ENCODE assay signal across 9 mouse cellular contexts in genomic region chr1:83076190-83076917, GRCm38 (mm10). TPM values are rescaled to one million over a fixed set of nuclear protein-coding genes. Genes with fewer than 3 reads are reported as not detected.
DNase-seq lines count a peak whose midpoint lies in the region; ATAC-seq and TF ChIP-seq lines count a peak whose summit lies in the region.
"Had no signal": no experiment of that assay in that cellular context is flagged by ENCODE, and none has a peak within 500 bp of the region (broad histone marks: within the 10 kb centered on the region; RNA-seq: fewer than 3 reads in every experiment).

No protein-coding gene starts in this region.

- no peaks in the 10 kb centered on the region for H3K4me1 ChIP-seq in G1E (ENCODE audit: insufficient read depth, low read depth, low read length)
- H3K4me1 ChIP-seq in embryonic facial prominence, embryonic 11.5 days (ENCODE audit: control insufficient read depth, insufficient read depth, low read length), result no peaks in the 10 kb centered on the region
- H3K4me1 ChIP-seq in hindbrain, embryonic 15.5 days (replicated peaks), result no peaks in the 10 kb centered on the region
- no peaks in the 10 kb centered on the region for H3K4me1 ChIP-seq in midbrain, embryonic 14.5 days (ENCODE audit: control insufficient read depth, insufficient read depth, low read length)
- H3K4me1 ChIP-seq: liver, embryonic 15.5 days had no signal

- no peak overlapping the region for H3K9ac ChIP-seq in embryonic facial prominence, embryonic 11.5 days (replicated peaks; ENCODE audit: low read length)
- no peak overlapping the region for H3K9ac ChIP-seq in hindbrain, embryonic 15.5 days
- 0 out of 2 replicates have a peak overlapping the region, but pooled peaks have one; percentile 12 for H3K9ac ChIP-seq in midbrain, embryonic 14.5 days (replicated peaks; ENCODE audit: low read length)
- H3K9ac ChIP-seq: liver, embryonic 15.5 days had no signal

- ATAC-seq in G1E (ENCODE audit: extremely low read depth, insufficient number of reproducible peaks, low FRiP score, poor library complexity, severe bottlenecking), result peak; percentile 45; the same call in 1 of the 2 replicates
- ATAC-seq in embryonic facial prominence, embryonic 11.5 days (replicated peaks; ENCODE audit: insufficient number of reproducible peaks, low FRiP score, low TSS enrichment, low read depth), result peak; percentile 78; the same call in 1 of the 2 replicates
- ATAC-seq in hindbrain, embryonic 15.5 days (ENCODE audit: low FRiP score, low read depth), result peak; percentile 93
- peak; percentile 88 for ATAC-seq in midbrain, embryonic 14.5 days (ENCODE audit: low FRiP score, low TSS enrichment)

- intact Hi-C loops in left cerebral cortex, postnatal 25 days (cut with DNase I), result loop anchor here (5.0 kb wide), 1 partner anchor 284 kb away; no protein-coding TSS in a partner anchor

- H3K4me2 ChIP-seq in embryonic facial prominence, embryonic 11.5 days (ENCODE audit: low read depth, low read length), result no peak overlapping the region
- peak overlapping the region; percentile 47 for H3K4me2 ChIP-seq in hindbrain, embryonic 15.5 days
- H3K4me2 ChIP-seq in midbrain, embryonic 14.5 days (ENCODE audit: low read length), result peak overlapping the region; percentile 44
- H3K4me2 ChIP-seq: liver, embryonic 15.5 days had no signal

- 46% methylated on average over 11 of the region's 11 CpGs for WGBS in embryonic facial prominence, embryonic 11.5 days
- WGBS in hindbrain, embryonic 15.5 days, result 45% methylated on average over 11 of the region's 11 CpGs
- 46% methylated on average over 11 of the region's 11 CpGs for WGBS in midbrain, embryonic 14.5 days

- no peaks in the 10 kb centered on the region for H3K36me3 ChIP-seq in G1E (replicated peaks)
- no peaks in the 10 kb centered on the region for H3K36me3 ChIP-seq in embryonic facial prominence, embryonic 11.5 days (replicated peaks; ENCODE audit: control insufficient read depth, insufficient read depth, low read depth, low read length)
- no peaks in the 10 kb centered on the region for H3K36me3 ChIP-seq in hindbrain, embryonic 15.5 days
- no peaks in the 10 kb centered on the region for H3K36me3 ChIP-seq in midbrain, embryonic 14.5 days (ENCODE audit: control insufficient read depth, insufficient read depth, low read length)
- H3K36me3 ChIP-seq: liver, embryonic 15.5 days had no signal

- no peak overlapping the region for H3K4me3 ChIP-seq in G1E (ENCODE audit: low read depth, low read length)
- H3K4me3 ChIP-seq in embryonic facial prominence, embryonic 11.5 days (ENCODE audit: low read depth, low read length), result no peak overlapping the region
- H3K4me3 ChIP-seq in hindbrain, embryonic 15.5 days, result peak overlapping the region; percentile 27
- H3K4me3 ChIP-seq in midbrain, embryonic 14.5 days (replicated peaks; ENCODE audit: low read depth, low read length), result peak overlapping the region; percentile 17; the same call in 1 of the 2 replicates
- H3K4me3 ChIP-seq: liver, embryonic 15.5 days had no signal

- no peaks in the 10 kb centered on the region for H3K9me3 ChIP-seq in G1E (replicated peaks)
- no peaks in the 10 kb centered on the region for H3K9me3 ChIP-seq in embryonic facial prominence, embryonic 11.5 days (replicated peaks; ENCODE audit: control insufficient read depth, low read length)
- H3K9me3 ChIP-seq in hindbrain, embryonic 15.5 days, result no peaks in the 10 kb centered on the region
- no peaks in the 10 kb centered on the region for H3K9me3 ChIP-seq in midbrain, embryonic 14.5 days (ENCODE audit: control insufficient read depth, low read length)
- H3K9me3 ChIP-seq: liver, embryonic 15.5 days had no signal

- peaks cover 2% of the 10 kb centered on the region for H3K27me3 ChIP-seq in G1E (ENCODE audit: insufficient read depth, low read length)
- no peaks in the 10 kb centered on the region for H3K27me3 ChIP-seq in embryonic facial prominence, embryonic 11.5 days (ENCODE audit: control insufficient read depth, insufficient read depth, low read length)
- H3K27me3 ChIP-seq in hindbrain, embryonic 15.5 days, result no peaks in the 10 kb centered on the region
- H3K27me3 ChIP-seq in midbrain, embryonic 14.5 days (ENCODE audit: control insufficient read depth, insufficient read depth, low read length), result no peaks in the 10 kb centered on the region
- H3K27me3 ChIP-seq: liver, embryonic 15.5 days had no signal

- TF ChIP-seq CTCF in G1E (IDR thresholded peaks at IDR 0.05; ENCODE audit: low read depth, low read length), result peak; percentile 93

- DNase-seq in cerebellum, adult 9-10 months, result peak; percentile 10
- DNase-seq in cerebellum, adult 9-11 months, result no peak
- DNase-seq in G1E (ENCODE audit: low spot score), result peak; percentile 30
- peak; percentile 79 for DNase-seq in embryonic facial prominence, embryonic 11.5 days (ENCODE audit: low spot score)
- DNase-seq in left cerebral cortex, postnatal 25 days (ENCODE audit: low spot score in 2 of 2), result peak; percentile 47 to 55
- peak; percentile 88 for DNase-seq in midbrain, embryonic 14.5 days
- no peak for DNase-seq in urinary bladder, postnatal 10 days (ENCODE audit: low spot score)

- H3K27ac ChIP-seq in embryonic facial prominence, embryonic 11.5 days (replicated peaks; ENCODE audit: low read depth, low read length), result no peak overlapping the region
- no peak overlapping the region for H3K27ac ChIP-seq in hindbrain, embryonic 15.5 days (replicated peaks)
- H3K27ac ChIP-seq in midbrain, embryonic 14.5 days (replicated peaks; ENCODE audit: low read depth, low read length), result no peak overlapping the region
- H3K27ac ChIP-seq: liver, embryonic 15.5 days had no signal

RNA-seq across cellular contexts. Expression of gene Krtap28-13, which starts 15.6 kb away (rescaled TPM):
- not detected in 2 replicates for total RNA-seq in G1E (2014; fragmentation: Nextera tagmentation)
- total RNA-seq in G1E (2017), result 0.33 TPM in 1 of 2 replicates, not detected in the other
- polyA plus RNA-seq in G1E (2012), result not detected in 2 replicates
- not detected in 2 replicates for polyA plus RNA-seq in embryonic facial prominence, embryonic 11.5 days (2014; fragmentation: Nextera tagmentation; extraction: Ambion mirVana)
- polyA plus RNA-seq in hindbrain, embryonic 15.5 days (2015; fragmentation: Nextera tagmentation; extraction: Ambion mirVana), result not detected in 2 replicates
- not detected for total RNA-seq in left cerebral cortex, postnatal 25 days (2021)
- not detected in 2 replicates for polyA plus RNA-seq in midbrain, embryonic 14.5 days (2014; fragmentation: Nextera tagmentation; extraction: Ambion mirVana)
- polyA plus RNA-seq: liver, embryonic 15.5 days had no signal

RNA-seq across cellular contexts. Expression of gene A030005K14Rik, which starts 17.2 kb away (rescaled TPM):
- total RNA-seq in G1E (2014; fragmentation: Nextera tagmentation), result not detected in 2 replicates
- total RNA-seq in G1E (2017), result not detected in 2 replicates
- not detected in 2 replicates for polyA plus RNA-seq in G1E (2012)
- polyA plus RNA-seq in embryonic facial prominence, embryonic 11.5 days (2014; fragmentation: Nextera tagmentation; extraction: Ambion mirVana), result not detected in 2 replicates
- not detected in 2 replicates for polyA plus RNA-seq in hindbrain, embryonic 15.5 days (2015; fragmentation: Nextera tagmentation; extraction: Ambion mirVana)
- total RNA-seq in left cerebral cortex, postnatal 25 days (2021), result not detected
- polyA plus RNA-seq in midbrain, embryonic 14.5 days (2014; fragmentation: Nextera tagmentation; extraction: Ambion mirVana), result not detected in 2 replicates
- polyA plus RNA-seq: liver, embryonic 15.5 days had no signal

RNA-seq across cellular contexts. Expression of gene Gm47969, which starts 31.6 kb away (rescaled TPM):
- total RNA-seq in G1E (2014; fragmentation: Nextera tagmentation) (not detected in 2 replicates), G1E (2017) (0.16 TPM in 1 of 2 replicates, not detected in the other)
- polyA plus RNA-seq in G1E (2012), result not detected in 2 replicates
- polyA plus RNA-seq in embryonic facial prominence, embryonic 11.5 days (2014; fragmentation: Nextera tagmentation; extraction: Ambion mirVana), result not detected in 2 replicates
- polyA plus RNA-seq in hindbrain, embryonic 15.5 days (2015; fragmentation: Nextera tagmentation; extraction: Ambion mirVana), result not detected in 2 replicates
- total RNA-seq in left cerebral cortex, postnatal 25 days (2021), result not detected
- not detected in 2 replicates for polyA plus RNA-seq in midbrain, embryonic 14.5 days (2014; fragmentation: Nextera tagmentation; extraction: Ambion mirVana)
- polyA plus RNA-seq: liver, embryonic 15.5 days had no signal

RNA-seq across cellular contexts. Expression of gene Krtap28-10, which starts 34.1 kb away (rescaled TPM):
- total RNA-seq in G1E (2014; fragmentation: Nextera tagmentation) (not detected in 2 replicates), G1E (2017) (0.23 TPM in 1 of 2 replicates, not detected in the other)
- polyA plus RNA-seq in G1E (2012), result not detected in 2 replicates
- polyA plus RNA-seq in embryonic facial prominence, embryonic 11.5 days (2014; fragmentation: Nextera tagmentation; extraction: Ambion mirVana), result not detected in 2 replicates
- not detected in 2 replicates for polyA plus RNA-seq in hindbrain, embryonic 15.5 days (2015; fragmentation: Nextera tagmentation; extraction: Ambion mirVana)
- total RNA-seq in left cerebral cortex, postnatal 25 days (2021), result not detected
- polyA plus RNA-seq in midbrain, embryonic 14.5 days (2014; fragmentation: Nextera tagmentation; extraction: Ambion mirVana), result not detected in 2 replicates
- polyA plus RNA-seq: liver, embryonic 15.5 days had no signal

RNA-seq across cellular contexts. Expression of gene Slc19a3, which starts 38.1 kb away (rescaled TPM):
- total RNA-seq in G1E (2014; fragmentation: Nextera tagmentation) (not detected in 2 replicates), G1E (2017) (0.06 and 0.33 TPM in 2 replicates)
- polyA plus RNA-seq in G1E (2012), result not detected in 2 replicates
- polyA plus RNA-seq in embryonic facial prominence, embryonic 11.5 days (2014; fragmentation: Nextera tagmentation; extraction: Ambion mirVana), result 0.35 and 0.60 TPM in 2 replicates
- polyA plus RNA-seq in hindbrain, embryonic 15.5 days (2015; fragmentation: Nextera tagmentation; extraction: Ambion mirVana), result 0.98 and 1.1 TPM in 2 replicates
- total RNA-seq in left cerebral cortex, postnatal 25 days (2021), result 1 to 10 TPM; 2.8 to 2.9 TPM
- polyA plus RNA-seq in midbrain, embryonic 14.5 days (2014; fragmentation: Nextera tagmentation; extraction: Ambion mirVana), result 0.15 and 0.79 TPM in 2 replicates

Comparison
In these comparisons a context has a peak if more than half of its experiments do, and no peak if none do; other contexts are left out.
1. DNase-seq: peak in cerebellum, adult 9-10 months (single experiment), G1E (single experiment), embryonic facial prominence, embryonic 11.5 days (single experiment), left cerebral cortex, postnatal 25 days (2 of 2) and midbrain, embryonic 14.5 days (single experiment); none in cerebellum, adult 9-11 months (single experiment) and urinary bladder, postnatal 10 days (single experiment).
2. H3K4me3 ChIP-seq: peak in hindbrain, embryonic 15.5 days (single experiment) and midbrain, embryonic 14.5 days (single experiment); none in G1E (single experiment) and embryonic facial prominence, embryonic 11.5 days (single experiment).
3. Peak in every context shown above with its lines, with median percentiles within 50 percentile points of each other: ATAC-seq.